Mouse (Mus musculus) gastrocnemius, postnatal 14 days (tissue): ENCODE measurements around the gene Tnfrsf22. TPM values are rescaled to one million over a fixed set of nuclear protein-coding genes. Genes with fewer than 3 reads are reported as not detected.
A peak's percentile ranks its signal among the peaks of the same experiment; 100 is the strongest.

Source experiments
- DNase-seq: peaks from one replicate; pipeline ENCODE4 v3.0.0; 2021; ENCODE audit warnings: mixed read lengths
- intact Hi-C: fragments of 180-260 bp; cut with DNase I; formaldehyde crosslinking; loops from one replicate; pipeline ENCODE4 v1.15.1; 2025; ENCODE audit warnings: low total_unique reads
- total RNA-seq, 2 experiments: library from RNA; stranded (reverse); gene quantifications; 2 replicates each; pipeline ENCODE4 v1.2.3; 2021

The Tnfrsf22 gene
- total RNA-seq, 2 experiments from 2014 or later, result 1.5 to 3.0 TPM

DNA sequence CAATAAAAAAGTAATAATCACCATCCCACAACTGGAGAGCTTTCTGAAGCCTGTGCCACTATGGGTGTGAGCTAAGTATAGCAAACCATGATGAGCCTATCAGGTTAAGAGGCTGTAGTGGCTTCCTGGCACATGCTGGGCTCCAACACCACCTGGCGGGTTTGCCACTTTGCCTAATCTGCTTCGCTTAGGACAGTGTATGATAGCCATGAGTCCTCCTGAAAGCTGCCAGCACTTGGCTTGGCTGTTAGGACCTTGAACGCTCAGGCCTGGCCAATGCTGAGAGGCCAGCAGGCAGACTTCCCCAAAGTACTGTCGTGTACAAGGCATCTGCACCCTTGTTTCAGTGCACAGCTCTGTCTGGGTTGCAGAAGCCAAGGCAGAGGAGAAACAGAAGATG lies 61.5 kb downstream of the Tnfrsf22 start:
- DNase-seq, result peak; percentile 32
- intact Hi-C loops, result loop anchor here (5.0 kb wide), 1 partner anchor 159 kb away; no protein-coding TSS in a partner anchor

DNA sequence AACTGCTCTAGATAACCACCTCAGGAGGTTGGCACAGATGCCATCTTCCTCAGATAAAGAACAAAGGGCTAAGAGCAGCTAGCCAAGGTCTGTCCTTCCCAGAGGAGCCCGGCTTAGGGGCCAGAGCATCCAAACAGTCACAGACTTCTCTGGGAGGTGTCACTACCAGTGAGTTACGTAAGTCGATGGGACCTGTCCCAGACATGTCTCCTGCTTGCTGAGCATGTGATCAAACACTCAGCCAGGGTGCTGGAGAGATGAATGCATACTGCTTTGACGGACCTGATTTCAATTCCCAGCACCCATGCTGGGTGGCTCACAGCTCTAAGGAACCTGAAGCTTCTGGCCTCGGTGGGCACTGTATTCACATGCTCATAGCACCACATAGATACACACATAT lies 61.9 kb downstream of the Tnfrsf22 start:
- DNase-seq, result no peak
- intact Hi-C loops, result loop anchor here (5.0 kb wide), 1 partner anchor 160 kb away; no protein-coding TSS in a partner anchor

Other genes starting within 250 kb of the Tnfrsf22 start
- gene Cdkn1c, start 188.6 kb downstream of the Tnfrsf22 start, total RNA-seq, result 100 to 1,000 TPM; 565 to 617 TPM
- gene Slc22a18, start 175.9 kb downstream of the Tnfrsf22 start, total RNA-seq, result under 1 TPM; 0.31 to 0.35 TPM
- not detected for gene Phlda2, start 146.5 kb downstream of the Tnfrsf22 start, total RNA-seq
- 100 to 1,000 TPM; 158 to 159 TPM for gene Nap1l4, start 100.6 kb downstream of the Tnfrsf22 start, total RNA-seq
- 10 to 100 TPM; 35.9 to 39.4 TPM for gene Cars, start 49.6 kb downstream of the Tnfrsf22 start, total RNA-seq
- gene Tnfrsf26, start 20.9 kb downstream of the Tnfrsf22 start, total RNA-seq, result under 1 TPM; 0.31 to 0.44 TPM
- 1 to 10 TPM; 3.2 to 4.0 TPM for gene Tnfrsf23, start 36.2 kb upstream of the Tnfrsf22 start, total RNA-seq
- 10 to 100 TPM; 27.8 to 29.4 TPM for gene Osbpl5, start 107.3 kb upstream of the Tnfrsf22 start, total RNA-seq
- not detected for gene Mrgprg, start 117.3 kb upstream of the Tnfrsf22 start, total RNA-seq
- gene Mrgpre, start 134.8 kb upstream of the Tnfrsf22 start, total RNA-seq, result 1 to 10 TPM; 1.0 to 1.1 TPM
- gene Nadsyn1, start 173.2 kb upstream of the Tnfrsf22 start, total RNA-seq, result 1 to 10 TPM; 3.6 to 3.9 TPM
- 1 to 10 TPM; 5.8 to 8.8 TPM for gene Dhcr7, start 173.5 kb upstream of the Tnfrsf22 start, total RNA-seq
- not detected for gene Gm498, start 217.2 kb upstream of the Tnfrsf22 start, total RNA-seq